Mouse (Mus musculus) hindbrain, embryonic 11.5 days (tissue): ENCODE measurements at regions not wholly inside any gene's neighbourhood (a gene's known extent, or its start where the extent isn't known, plus 50 kb on each side); places are given as distances from the start of the nearest gene placed in this dataset.

Source experiments
- ATAC-seq: fragments of 200-750 bp; cut with Nextera tagmentation; 2 replicates; pipeline ENCODE4 v1.8.0; 2017; ENCODE audit warnings: mild to moderate bottlenecking, moderate TSS enrichment, moderate library complexity; ENCODE audit not compliant: low FRiP score
- DNase-seq: peaks from one replicate; pipeline ENCODE4 v3.0.0-alpha.2; 2015; ENCODE audit warnings: low spot score
- H3K27ac ChIP-seq: fragments of 300-500 bp; sonication (generic); 2 replicates; pipeline ENCODE4 v1.5.1; 2014; ENCODE audit warnings: mild to moderate bottlenecking, low read depth, low read length
- H3K27me3 ChIP-seq: fragments of 300-500 bp; sonication (generic); 2 replicates; pipeline ENCODE4 v1.6.1; 2014; ENCODE audit warnings: mild to moderate bottlenecking, low read length, moderate library complexity, mixed read lengths; ENCODE audit not compliant: control insufficient read depth, insufficient read depth
- H3K36me3 ChIP-seq: fragments of 300-500 bp; sonication (generic); 2 replicates; pipeline ENCODE4 v1.6.1; 2014; ENCODE audit warnings: mild to moderate bottlenecking, low read length, moderate library complexity, mixed read lengths; ENCODE audit not compliant: control insufficient read depth, insufficient read depth
- H3K4me1 ChIP-seq: fragments of 300-500 bp; sonication (generic); replicated peaks from 2 replicates; pipeline ENCODE4 v1.6.1; 2014; ENCODE audit warnings: low read length, mixed read lengths; ENCODE audit not compliant: control insufficient read depth, insufficient read depth
- H3K4me2 ChIP-seq: fragments of 300-500 bp; sonication (generic); replicated peaks from 2 replicates; pipeline ENCODE4 v1.6.1; 2014; ENCODE audit warnings: mild to moderate bottlenecking, low read depth, low read length
- H3K4me3 ChIP-seq: fragments of 300-500 bp; sonication (generic); 2 replicates; pipeline ENCODE4 v1.5.1; 2014; ENCODE audit warnings: low read depth, low read length
- H3K9ac ChIP-seq: fragments of 300-500 bp; sonication (generic); 2 replicates; pipeline ENCODE4 v1.6.1; 2014; ENCODE audit warnings: low read depth, low read length
- H3K9me3 ChIP-seq: fragments of 300-500 bp; sonication (generic); 2 replicates; pipeline ENCODE4 v1.6.1; 2016; ENCODE audit warnings: low read length; ENCODE audit not compliant: control insufficient read depth
- WGBS: fragments of 180-500 bp; shearing (Covaris S2); extraction: QIAGEN DNeasy Blood & Tissue Kit; methylation state at CpG from one replicate; pipeline ENCODE4 v1.1.7; 2014; 5-methylcytosine and 5-hydroxymethylcytosine counted together

DNA sequence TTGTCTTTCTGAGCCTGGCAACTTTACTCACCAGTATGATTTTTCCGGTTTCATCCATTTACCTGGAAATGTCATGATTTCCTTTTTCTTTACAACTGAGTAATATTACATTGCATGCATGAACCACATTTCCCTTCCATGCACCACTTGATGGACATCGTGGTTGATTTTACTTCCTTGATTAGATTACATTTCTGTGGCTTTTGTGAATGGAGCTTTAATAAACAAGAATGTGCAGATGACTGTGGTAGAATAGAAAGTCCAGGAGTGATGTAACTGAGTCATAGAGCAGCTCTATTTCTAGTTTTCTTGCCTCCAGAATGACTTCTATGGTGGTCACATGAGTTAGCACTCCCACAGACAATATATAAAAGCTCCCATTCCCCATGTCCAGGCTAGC, 75.2 kb downstream of the Chst2 start:
- WGBS = 88% methylated on average over 2 of the region's 2 CpGs
- Histone ChIP-seq H3K27ac (no peak overlapping the region), H3K4me1 (no peaks in the 10 kb centered on the region), H3K36me3 (no peaks in the 10 kb centered on the region), H3K9ac (no peak overlapping the region), H3K4me2 (no peak overlapping the region), H3K4me3 (no peak overlapping the region), H3K9me3 (no peaks in the 10 kb centered on the region), H3K27me3 (no peaks in the 10 kb centered on the region)
- DNase-seq (no peak), ATAC-seq (no peak)

DNA sequence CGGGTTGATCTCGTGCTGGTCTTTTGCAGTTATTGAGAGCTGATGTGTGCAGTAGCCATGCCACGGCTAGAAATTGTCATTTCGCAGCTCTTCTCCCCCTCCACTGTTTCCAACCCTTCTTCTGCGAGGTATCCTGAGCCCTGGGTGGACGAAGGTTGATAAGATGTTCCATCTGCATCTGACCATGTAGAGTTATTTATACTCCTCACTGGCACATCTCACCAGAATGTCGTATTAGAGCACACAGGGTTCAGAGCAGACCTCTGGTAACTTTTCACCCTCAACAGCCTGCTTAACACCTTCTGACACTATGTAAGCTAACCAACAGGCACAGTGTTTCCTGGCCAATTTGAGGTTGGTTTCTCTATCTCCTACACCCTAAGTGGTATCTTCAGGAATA, 76.4 kb downstream of the Chst2 start:
- Histone ChIP-seq H3K4me2 (no peak overlapping the region), H3K4me3 (no peak overlapping the region), H3K36me3 (no peaks in the 10 kb centered on the region), H3K9ac (no peak overlapping the region), H3K4me1 (no peaks in the 10 kb centered on the region), H3K27ac (no peak overlapping the region), H3K9me3 (no peaks in the 10 kb centered on the region), H3K27me3 (no peaks in the 10 kb centered on the region)
- 91% methylated on average over 7 of the region's 7 CpGs for WGBS
- no peak for DNase-seq
- no peak for ATAC-seq

DNA sequence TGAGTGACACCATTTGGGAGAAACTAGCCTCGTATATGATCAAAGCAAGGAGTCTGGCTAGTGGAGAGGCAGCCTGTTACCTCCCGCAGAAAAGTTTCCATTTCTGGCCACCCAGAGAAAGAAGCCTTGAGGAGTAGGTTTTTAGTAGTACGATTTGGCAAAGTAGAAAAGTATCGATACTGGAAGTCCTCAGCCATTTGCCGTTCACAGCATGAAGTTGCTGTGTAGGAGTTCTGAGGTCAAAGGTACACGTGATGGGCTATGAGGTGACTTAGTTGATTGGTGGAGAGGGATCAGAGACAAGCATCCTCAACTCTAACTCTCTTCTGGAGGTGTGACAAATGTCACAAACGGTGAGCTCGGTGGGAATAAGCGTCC, 77.5 kb downstream of the Chst2 start:
- no peak for DNase-seq
- H3K9me3 ChIP-seq = no peaks in the 10 kb centered on the region
- H3K4me1 ChIP-seq = no peaks in the 10 kb centered on the region
- ATAC-seq = no peak
- H3K27me3 ChIP-seq = no peaks in the 10 kb centered on the region
- H3K36me3 ChIP-seq = no peaks in the 10 kb centered on the region
- H3K27ac ChIP-seq = no peak overlapping the region
- 79% methylated on average over 9 of the region's 9 CpGs for WGBS
- no peak overlapping the region for H3K4me3 ChIP-seq
- no peak overlapping the region for H3K9ac ChIP-seq
- H3K4me2 ChIP-seq = no peak overlapping the region

DNA sequence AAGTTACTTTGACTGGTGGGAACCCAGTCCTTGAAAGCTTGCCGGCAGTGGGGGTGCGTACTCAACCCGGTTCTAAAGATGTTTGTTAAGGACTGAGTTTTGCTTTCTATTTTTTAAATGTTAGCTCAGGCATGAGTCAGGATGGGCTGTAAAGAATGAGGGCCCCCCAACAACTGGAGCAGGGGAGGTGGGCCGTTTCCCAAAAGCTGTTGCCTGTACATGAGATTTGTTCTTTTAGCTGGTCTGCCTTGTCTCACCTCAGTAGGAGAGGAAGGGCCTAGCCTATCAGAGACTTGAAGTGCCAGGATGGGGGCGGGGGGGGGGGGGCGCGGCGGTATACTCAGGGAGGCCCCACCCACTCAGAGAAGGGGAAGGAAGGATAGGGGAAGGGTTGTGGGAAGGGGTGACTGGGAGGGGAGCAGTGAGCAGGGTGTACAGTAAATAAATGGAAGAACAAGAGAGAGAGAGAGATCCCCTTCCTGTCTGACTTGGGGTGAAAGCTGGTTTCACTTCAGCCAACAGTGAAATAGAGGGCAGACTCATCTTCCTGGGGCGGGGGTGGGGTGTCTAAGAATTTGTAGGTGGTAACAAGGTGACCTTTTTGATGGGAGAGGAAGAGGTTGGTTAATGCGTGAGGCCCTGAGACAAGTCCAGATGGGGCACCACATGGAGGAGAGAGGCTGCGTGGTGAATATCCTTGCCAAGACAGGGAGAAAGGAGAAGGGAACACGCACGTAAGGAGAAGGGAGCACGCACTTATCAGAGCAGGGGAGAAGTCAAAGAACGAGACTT, 78.1 kb downstream of the Chst2 start:
- Histone ChIP-seq H3K36me3 (no peaks in the 10 kb centered on the region), H3K4me1 (0 out of 2 replicates have a peak, but pooled peaks cover 2% of the 10 kb centered on the region), H3K9ac (no peak overlapping the region), H3K4me2 (no peak overlapping the region), H3K4me3 (no peak overlapping the region), H3K27me3 (no peaks in the 10 kb centered on the region), H3K27ac (no peak overlapping the region), H3K9me3 (no peaks in the 10 kb centered on the region)
- 0 out of 2 replicates have a peak, but pooled peaks have one; percentile 43 for ATAC-seq
- DNase-seq = no peak
- 77% methylated on average over 11 of the region's 15 CpGs for WGBS

DNA sequence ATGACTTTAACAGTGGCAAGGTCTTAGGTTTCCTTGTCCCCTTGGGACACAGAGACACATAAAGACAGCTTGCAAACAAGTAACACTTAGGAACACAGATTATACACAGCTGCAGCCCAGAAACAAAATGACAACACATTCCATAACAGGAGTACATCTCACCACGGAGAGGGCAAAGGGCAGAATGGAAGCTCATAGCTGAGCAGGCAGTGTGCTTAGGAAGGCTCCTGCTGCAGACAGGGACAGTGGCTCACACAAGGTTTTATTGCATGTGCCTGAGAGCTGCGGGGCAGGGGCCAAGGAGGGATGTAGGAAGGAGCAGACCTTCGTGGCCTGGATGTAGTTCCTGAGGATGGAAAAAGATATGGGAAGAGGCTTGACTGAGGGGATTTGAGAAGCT, 78.8 kb downstream of the Chst2 start:
- WGBS = 53% methylated on average over 3 of the region's 3 CpGs
- H3K27me3 ChIP-seq = no peaks in the 10 kb centered on the region
- no peak overlapping the region for H3K27ac ChIP-seq
- DNase-seq (no peak), ATAC-seq (no peak)
- no peaks in the 10 kb centered on the region for H3K9me3 ChIP-seq
- H3K4me1 ChIP-seq = 0 out of 2 replicates have a peak, but pooled peaks cover 2% of the 10 kb centered on the region
- no peaks in the 10 kb centered on the region for H3K36me3 ChIP-seq
- no peak overlapping the region for H3K4me2 ChIP-seq
- no peak overlapping the region for H3K9ac ChIP-seq
- H3K4me3 ChIP-seq = no peak overlapping the region

DNA sequence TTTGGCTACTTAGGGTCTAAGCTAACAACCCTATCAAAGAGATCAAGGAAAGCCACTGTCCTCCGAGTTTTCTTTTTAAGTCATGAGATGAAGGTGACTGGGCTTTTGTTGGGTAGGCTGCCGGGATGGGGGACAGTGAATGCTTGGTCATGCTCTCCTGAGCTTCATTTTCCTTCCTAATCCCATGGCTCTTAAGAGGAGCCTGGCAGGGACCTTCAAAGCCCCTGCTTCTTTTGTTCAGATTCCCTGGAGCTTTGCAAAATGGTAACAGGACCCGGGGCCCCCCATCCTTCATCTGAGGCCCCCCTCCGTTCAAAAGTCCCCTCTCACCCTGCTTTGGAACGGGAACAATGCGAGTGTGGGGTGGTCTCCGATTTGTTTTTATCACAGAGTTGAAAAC, 82.9 kb downstream of the Chst2 start:
- no peak overlapping the region for H3K9ac ChIP-seq
- 0 out of 2 replicates have a peak, but pooled peaks cover 2% of the 10 kb centered on the region for H3K4me1 ChIP-seq
- ATAC-seq (peak; percentile 27; the same call in 1 of the 2 replicates), DNase-seq (no peak)
- no peak overlapping the region for H3K4me2 ChIP-seq
- no peaks in the 10 kb centered on the region for H3K9me3 ChIP-seq
- H3K27ac ChIP-seq = no peak overlapping the region
- H3K27me3 ChIP-seq = no peaks in the 10 kb centered on the region
- no peak overlapping the region for H3K4me3 ChIP-seq
- WGBS = 21% methylated on average over 7 of the region's 7 CpGs
- H3K36me3 ChIP-seq = no peaks in the 10 kb centered on the region

DNA sequence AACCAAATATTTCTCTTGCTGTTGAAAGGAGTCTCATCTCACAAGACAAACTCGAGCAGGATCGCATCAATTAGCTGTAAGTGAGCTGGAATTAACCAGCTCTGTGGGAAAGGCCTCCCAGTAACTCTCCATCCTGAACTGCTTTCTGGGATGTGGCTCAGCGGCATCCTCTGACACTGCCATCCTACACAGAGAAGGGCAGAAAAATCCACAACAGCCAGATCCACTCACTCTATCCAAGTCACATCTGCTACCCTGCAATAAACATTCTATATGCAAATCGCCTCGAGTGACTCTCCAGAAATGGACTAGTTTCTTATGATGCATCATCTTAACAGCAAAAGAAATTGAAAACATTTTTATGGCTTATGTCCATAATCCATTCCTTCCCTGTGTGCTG, 83.6 kb downstream of the Chst2 start:
- Histone ChIP-seq H3K9ac (no peak overlapping the region), H3K4me1 (0 out of 2 replicates have a peak, but pooled peaks cover 2% of the 10 kb centered on the region), H3K4me2 (no peak overlapping the region), H3K27me3 (no peaks in the 10 kb centered on the region), H3K4me3 (no peak overlapping the region), H3K27ac (no peak overlapping the region), H3K36me3 (no peaks in the 10 kb centered on the region), H3K9me3 (no peaks in the 10 kb centered on the region)
- DNase-seq (no peak), ATAC-seq (0 out of 2 replicates have a peak, but pooled peaks have one; percentile 39)
- 60% methylated on average over 5 of the region's 5 CpGs for WGBS

DNA sequence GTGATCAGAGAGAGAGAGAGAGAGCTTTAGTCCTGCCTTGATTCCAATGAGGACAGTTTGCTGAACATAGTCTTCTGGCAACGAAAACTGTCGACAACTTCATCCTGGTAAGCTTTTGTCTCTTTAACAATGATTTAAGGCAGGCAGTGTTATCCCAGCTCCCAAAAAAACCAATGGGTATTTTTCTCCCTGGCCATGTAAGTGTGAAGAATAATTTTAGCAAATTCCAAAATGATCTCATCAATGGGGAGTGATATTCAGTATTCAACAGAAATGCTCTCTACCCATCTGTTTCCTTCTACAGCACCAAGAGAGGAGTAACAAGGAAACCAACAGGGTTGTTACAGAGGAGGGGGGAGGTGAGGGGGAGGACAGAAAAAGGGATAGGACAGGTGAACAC, 84.5 kb downstream of the Chst2 start:
- Histone ChIP-seq H3K27me3 (no peaks in the 10 kb centered on the region), H3K9me3 (no peaks in the 10 kb centered on the region), H3K4me1 (0 out of 2 replicates have a peak, but pooled peaks cover 2% of the 10 kb centered on the region), H3K4me3 (no peak overlapping the region), H3K36me3 (no peaks in the 10 kb centered on the region), H3K4me2 (no peak overlapping the region), H3K9ac (no peak overlapping the region), H3K27ac (no peak overlapping the region)
- ATAC-seq (no peak), DNase-seq (no peak)
- WGBS = 87% methylated on average over 2 of the region's 2 CpGs

DNA sequence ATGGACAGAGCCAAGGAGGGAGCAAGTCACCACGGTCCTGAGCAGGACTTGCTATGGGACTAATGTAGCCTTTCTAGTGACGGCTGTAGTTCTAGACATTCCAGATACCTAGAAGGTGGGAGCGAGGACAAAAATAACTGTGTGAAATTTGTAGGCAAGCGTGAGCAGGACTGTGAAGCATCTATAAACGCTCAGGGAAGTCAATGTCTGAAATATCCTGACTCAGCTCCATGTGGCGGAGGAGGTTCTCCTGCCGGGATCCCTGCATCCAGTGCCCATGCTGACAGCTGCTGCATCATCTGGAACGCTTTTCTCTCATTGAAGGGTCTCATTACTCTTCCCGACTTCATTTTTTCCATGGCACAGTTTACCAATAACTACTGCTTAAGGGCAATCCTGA, 87.6 kb downstream of the Chst2 start:
- Histone ChIP-seq H3K9ac (no peak overlapping the region), H3K27ac (no peak overlapping the region), H3K4me2 (no peak overlapping the region), H3K4me1 (0 out of 2 replicates have a peak, but pooled peaks cover 2% of the 10 kb centered on the region), H3K36me3 (no peaks in the 10 kb centered on the region), H3K9me3 (no peaks in the 10 kb centered on the region), H3K27me3 (no peaks in the 10 kb centered on the region), H3K4me3 (no peak overlapping the region)
- no peak for ATAC-seq
- DNase-seq = no peak
- WGBS = 92% methylated on average over 9 of the region's 9 CpGs
